Mouse (Mus musculus) cerebellum, adult 9-10 months (tissue): ENCODE measurements around the gene Gm9603.
"Not testable (repeated sequence)": the region's sequence is repeated elsewhere in the genome, so short reads cannot be mapped to it uniquely, and the experiment has no call there.

Experiments used
- DNase-seq: peaks from one replicate; pipeline ENCODE4 v3.0.0; 2022

The Gm9603 gene

DNA sequence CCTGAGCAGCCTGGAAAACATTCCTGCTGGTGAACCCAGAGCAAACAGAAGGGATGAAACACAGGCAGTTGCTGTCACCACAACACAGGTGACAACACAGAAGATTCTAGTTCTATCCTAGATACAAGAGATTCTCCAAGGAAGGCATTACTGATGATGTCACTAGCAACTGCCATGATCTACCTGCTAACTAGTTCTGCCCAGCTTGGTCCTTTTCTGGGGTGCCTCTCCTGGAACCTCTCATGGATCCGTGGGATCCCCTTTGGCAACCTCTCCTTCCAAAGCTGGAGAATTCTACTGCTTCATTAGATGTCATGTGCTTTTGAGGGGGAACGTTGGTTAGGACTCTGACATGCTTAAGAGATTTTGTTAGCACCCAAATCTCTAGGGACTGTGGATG lies at the start of gene Gm9603:
Gene Gm9603, minus strand, starts transcription at position 101 of the 400 bp plus-strand sequence.
- not testable (repeated sequence) for DNase-seq

DNA sequence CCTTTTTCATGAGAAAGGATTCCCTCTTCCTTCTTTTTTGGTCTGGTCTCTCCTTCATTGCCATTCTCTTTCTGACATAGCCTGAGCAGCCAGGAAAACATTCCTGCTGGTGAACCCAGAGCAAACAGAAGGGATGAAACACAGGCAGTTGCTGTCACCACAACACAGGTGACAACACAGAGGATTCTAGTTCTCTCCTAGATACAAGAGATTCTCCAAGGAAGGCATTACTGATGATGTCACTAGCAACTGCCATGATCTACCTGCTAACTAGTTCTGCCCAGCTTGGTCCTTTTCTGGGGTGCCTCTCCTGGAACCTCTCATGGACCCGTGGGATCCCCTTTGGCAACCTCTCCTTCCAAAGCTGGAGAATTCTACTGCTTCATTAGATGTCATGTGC lies 54.3 kb downstream of the Gm9603 start, which contains the start of gene Gm8265:
Gene Gm8265, minus strand, starts transcription at position 101 of the 400 bp plus-strand sequence.
- DNase-seq, result not testable (repeated sequence)
